Mouse (Mus musculus) heart, postnatal 0 days (tissue): ENCODE measurements around the gene Acp5.

ENCODE experiments used
- CTCF ChIP-seq: IDR thresholded peaks from 2 replicates; pipeline ENCODE4 v1.5.1; 2016; ENCODE audit warnings: antibody characterized with exemption, control low read depth, low read depth
- EP300 ChIP-seq: IDR thresholded peaks from 2 replicates; pipeline ENCODE4 v1.6.1; 2016; ENCODE audit warnings: antibody characterized with exemption, low read depth

DNA sequence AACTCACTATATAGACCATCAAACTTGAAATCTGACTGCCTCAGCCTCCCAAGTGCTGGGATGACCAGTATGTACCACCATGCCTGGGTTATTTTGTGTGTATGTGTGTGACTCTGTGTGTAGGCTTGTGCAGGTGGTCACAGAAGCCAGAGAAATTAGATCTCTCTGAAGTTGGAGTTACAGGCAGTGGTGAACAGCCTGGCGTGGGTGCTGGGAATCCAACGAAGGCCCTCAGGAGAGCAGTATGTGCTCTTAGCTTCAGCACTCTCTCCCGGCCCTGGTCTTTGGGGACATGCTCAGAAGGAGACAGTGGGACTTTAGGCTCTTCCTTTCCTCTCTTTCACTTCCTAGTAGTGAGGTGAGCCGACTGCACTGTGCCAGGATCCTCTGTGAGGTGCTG is 36.8 kb upstream of the Acp5 start:
- TF ChIP-seq CTCF (no peak), EP300 (no peak)
